ENCODE assay signal across 13 mouse cellular contexts in genomic region chr11:8936431-8937110, GRCm38 (mm10). TPM values are rescaled to one million over a fixed set of nuclear protein-coding genes. Genes with fewer than 3 reads are reported as not detected.
"Had no signal": no experiment of that assay in that cellular context is flagged by ENCODE, and none has a peak within 500 bp of the region (broad histone marks: within the 10 kb centered on the region; RNA-seq: fewer than 3 reads in every experiment).

No protein-coding gene starts in this region.

- H3K4me1 ChIP-seq: limb, embryonic 12.5 days; midbrain, embryonic 13.5 days; neural tube, embryonic 15.5 days had no signal

- H3K27me3 ChIP-seq: limb, embryonic 12.5 days; midbrain, embryonic 13.5 days; neural tube, embryonic 15.5 days had no signal

- ATAC-seq: midbrain, embryonic 13.5 days had no signal

- H3K36me3 ChIP-seq: limb, embryonic 12.5 days; midbrain, embryonic 13.5 days; neural tube, embryonic 15.5 days had no signal

- H3K27ac ChIP-seq: kidney, postnatal 0 days; layer of hippocampus, adult 2 months; limb, embryonic 12.5 days; liver, embryonic 14.5 days; midbrain, embryonic 13.5 days; neural tube, embryonic 15.5 days; stomach, postnatal 0 days had no signal

- H3K4me3 ChIP-seq: layer of hippocampus, adult 2 months; limb, embryonic 12.5 days; midbrain, embryonic 13.5 days; myocyte; neural tube, embryonic 15.5 days had no signal

- H3K9ac ChIP-seq: limb, embryonic 12.5 days; liver, embryonic 14.5 days; midbrain, embryonic 13.5 days; neural tube, embryonic 15.5 days had no signal

- H3K9me3 ChIP-seq: limb, embryonic 12.5 days; midbrain, embryonic 13.5 days; neural tube, embryonic 15.5 days had no signal

- H3K4me2 ChIP-seq: limb, embryonic 12.5 days; midbrain, embryonic 13.5 days; neural tube, embryonic 15.5 days had no signal

- DNase-seq: kidney, postnatal 4 days; liver; lung, adult 18-20 months; thymus, adult 18-20 months; thymus, postnatal 14 days had no signal

RNA-seq across cellular contexts. Expression of gene Pkd1l1, which starts 36.5 kb away (rescaled TPM):
- polyA plus RNA-seq: myocyte had no signal
